Mouse (Mus musculus) limb, embryonic 13.5 days (tissue): ENCODE results near the gene Def6. TPM values are rescaled to one million over a fixed set of nuclear protein-coding genes. Genes with fewer than 3 reads are reported as not detected.
"Not testable (repeated sequence)": the region's sequence is repeated elsewhere in the genome, so short reads cannot be mapped to it uniquely, and the experiment has no call there.

Experiments used
- ATAC-seq: fragments of 200-750 bp; cut with Nextera tagmentation; 2 replicates; pipeline ENCODE4 v1.8.0; 2017; ENCODE audit warnings: low read depth, moderate number of reproducible peaks, moderate TSS enrichment; ENCODE audit not compliant: low FRiP score
- H3K27ac ChIP-seq: fragments of 300-500 bp; sonication (generic); 2 replicates; pipeline ENCODE4 v1.5.1; 2015; ENCODE audit warnings: inconsistent platforms, mild to moderate bottlenecking, moderate library complexity
- H3K27me3 ChIP-seq: fragments of 300-500 bp; sonication (generic); 2 replicates; pipeline ENCODE4 v1.6.1; 2015; ENCODE audit warnings: mild to moderate bottlenecking, inconsistent platforms
- H3K36me3 ChIP-seq: fragments of 300-500 bp; sonication (generic); 2 replicates; pipeline ENCODE4 v1.6.1; 2015; ENCODE audit warnings: inconsistent platforms, mild to moderate bottlenecking, moderate library complexity
- H3K4me1 ChIP-seq: fragments of 300-500 bp; sonication (generic); 2 replicates; pipeline ENCODE4 v1.6.1; 2015; ENCODE audit warnings: inconsistent platforms
- H3K4me2 ChIP-seq: fragments of 300-500 bp; sonication (generic); replicated peaks from 2 replicates; pipeline ENCODE4 v1.6.1; 2015; ENCODE audit warnings: inconsistent platforms, mild to moderate bottlenecking, moderate library complexity
- H3K4me3 ChIP-seq: fragments of 300-500 bp; sonication (generic); 2 replicates; pipeline ENCODE4 v1.5.1; 2015; ENCODE audit warnings: moderate library complexity, mild to moderate bottlenecking, inconsistent platforms
- H3K9ac ChIP-seq: fragments of 300-500 bp; sonication (generic); 2 replicates; pipeline ENCODE4 v1.6.1; 2015; ENCODE audit warnings: mild to moderate bottlenecking, inconsistent platforms
- H3K9me3 ChIP-seq: fragments of 300-500 bp; sonication (generic); 2 replicates; pipeline ENCODE4 v1.6.1; 2016; ENCODE audit warnings: inconsistent platforms
- WGBS: fragments of 180-500 bp; shearing (Covaris S2); methylation state at CpG from one replicate; pipeline ENCODE4 v1.1.7; 2015; 5-methylcytosine and 5-hydroxymethylcytosine counted together
- polyA plus RNA-seq: library from polyadenylated mRNA; unstranded; fragments of >200 nt; fragmentation: Nextera tagmentation; extraction: Ambion mirVana; gene quantifications from 2 replicates; pipeline ENCODE4 v1.2.1, GENCODE M21; 2015

Gene Def6
- polyA plus RNA-seq, 1 experiment from 2014 or later, result 10.8 TPM

- Histone ChIP-seq H3K27me3 (no peaks in the 10 kb centered on the region), H3K4me1 (peaks cover 26% of the 10 kb centered on the region), H3K9ac (no peak overlapping the region), H3K4me3 (no peak overlapping the region), H3K4me2 (no peak overlapping the region), H3K27ac (peak overlapping the region; percentile 15; the same call in 1 of the 2 replicates), H3K36me3 (no peaks in the 10 kb centered on the region), H3K9me3 (no peaks in the 10 kb centered on the region)
- no peak for ATAC-seq
- WGBS, result 65% methylated on average over 6 of the region's 6 CpGs
Observed at GRCm38 (mm10) chr17:28211921-28212341, 4.4 kb downstream of the Def6 start.

GRCm38 (mm10) chr17:28212391-28212790 is 4.8 kb downstream of the Def6 start:
- no peak for ATAC-seq
- H3K4me1 ChIP-seq, result peaks cover 24% of the 10 kb centered on the region
- no peak overlapping the region for H3K4me3 ChIP-seq
- WGBS, result 60% methylated on average over 9 of the region's 9 CpGs
- no peak overlapping the region for H3K4me2 ChIP-seq
- H3K9me3 ChIP-seq, result no peaks in the 10 kb centered on the region
- H3K27me3 ChIP-seq, result no peaks in the 10 kb centered on the region
- peak overlapping the region; percentile 15; the same call in 1 of the 2 replicates for H3K27ac ChIP-seq
- no peak overlapping the region for H3K9ac ChIP-seq
- no peaks in the 10 kb centered on the region for H3K36me3 ChIP-seq

GRCm38 (mm10) chr17:28213236-28213635 is 5.7 kb downstream of the Def6 start:
- Histone ChIP-seq H3K9ac (no peak overlapping the region), H3K27me3 (no peaks in the 10 kb centered on the region), H3K36me3 (no peaks in the 10 kb centered on the region), H3K27ac (no peak overlapping the region), H3K9me3 (no peaks in the 10 kb centered on the region), H3K4me2 (no peak overlapping the region), H3K4me3 (no peak overlapping the region), H3K4me1 (peaks cover 26% of the 10 kb centered on the region)
- ATAC-seq, result no peak
- WGBS, result 33% methylated on average over 4 of the region's 4 CpGs

- Histone ChIP-seq H3K4me2 (no peak overlapping the region), H3K4me3 (no peak overlapping the region), H3K9ac (no peak overlapping the region), H3K4me1 (peaks cover 15% of the 10 kb centered on the region), H3K9me3 (no peaks in the 10 kb centered on the region), H3K27ac (no peak overlapping the region), H3K27me3 (no peaks in the 10 kb centered on the region), H3K36me3 (peaks cover 7% of the 10 kb centered on the region; the same call in 1 of the 2 replicates)
- WGBS, result 85% methylated on average over 9 of the region's 9 CpGs
- no peak for ATAC-seq
Observed at GRCm38 (mm10) chr17:28216791-28217190, 9.2 kb downstream of the Def6 start.

GRCm38 (mm10) chr17:28217721-28218649 is 10.4 kb downstream of the Def6 start:
- Histone ChIP-seq H3K4me2 (peak overlapping the region; percentile 47), H3K4me3 (no peak overlapping the region), H3K4me1 (peaks cover 19% of the 10 kb centered on the region), H3K27ac (peak overlapping the region; percentile 76), H3K36me3 (peaks cover 7% of the 10 kb centered on the region; the same call in 1 of the 2 replicates), H3K27me3 (no peaks in the 10 kb centered on the region), H3K9ac (0 out of 2 replicates have a peak overlapping the region, but pooled peaks have one; percentile 36), H3K9me3 (no peaks in the 10 kb centered on the region)
- no peak; the same call in 1 of the 2 replicates for ATAC-seq
- 12% methylated on average over 23 of the region's 23 CpGs for WGBS

- peaks cover 32% of the 10 kb centered on the region for H3K4me1 ChIP-seq
- H3K27ac ChIP-seq, H3K9me3 ChIP-seq, H3K4me3 ChIP-seq, H3K4me2 ChIP-seq, H3K9ac ChIP-seq, ATAC-seq, H3K27me3 ChIP-seq, H3K36me3 ChIP-seq: not testable (repeated sequence)
- WGBS, result 94% methylated on average over 10 of the region's 10 CpGs
Observed at GRCm38 (mm10) chr17:28222463-28222862, 14.9 kb downstream of the Def6 start.

GRCm38 (mm10) chr17:28223561-28224391 is 16.2 kb downstream of the Def6 start:
- ATAC-seq, result peak; percentile 88
- no peaks in the 10 kb centered on the region for H3K9me3 ChIP-seq
- peak overlapping the region; percentile 83 for H3K27ac ChIP-seq
- H3K4me3 ChIP-seq, result peak overlapping the region; percentile 58
- H3K36me3 ChIP-seq, result peaks cover 18% of the 10 kb centered on the region
- WGBS, result under 1% methylated on average over 46 of the region's 46 CpGs
- no peaks in the 10 kb centered on the region for H3K27me3 ChIP-seq
- H3K4me2 ChIP-seq, result peak overlapping the region; percentile 96
- peak overlapping the region; percentile 86 for H3K9ac ChIP-seq
- peaks cover 21% of the 10 kb centered on the region for H3K4me1 ChIP-seq

- no peaks in the 10 kb centered on the region for H3K27me3 ChIP-seq
- no peak overlapping the region for H3K27ac ChIP-seq
- peaks cover 23% of the 10 kb centered on the region for H3K36me3 ChIP-seq
- WGBS, result 82% methylated on average over 10 of the region's 10 CpGs
- H3K9ac ChIP-seq, result no peak overlapping the region
- H3K4me1 ChIP-seq, result peaks cover 21% of the 10 kb centered on the region
- no peak overlapping the region for H3K4me3 ChIP-seq
- no peak overlapping the region for H3K4me2 ChIP-seq
- H3K9me3 ChIP-seq, result no peaks in the 10 kb centered on the region
- no peak for ATAC-seq
Observed at GRCm38 (mm10) chr17:28224615-28225014, 17.0 kb downstream of the Def6 start.

GRCm38 (mm10) chr17:28226014-28226413 is 18.4 kb downstream of the Def6 start:
- Histone ChIP-seq H3K4me1 (peaks cover 21% of the 10 kb centered on the region), H3K27ac (peak overlapping the region; percentile 15; the same call in 1 of the 2 replicates), H3K27me3 (no peaks in the 10 kb centered on the region), H3K4me3 (peak overlapping the region; percentile 37), H3K36me3 (peaks cover 17% of the 10 kb centered on the region), H3K9me3 (no peaks in the 10 kb centered on the region), H3K4me2 (peak overlapping the region; percentile 70), H3K9ac (peak overlapping the region; percentile 65)
- peak; percentile 21; the same call in 1 of the 2 replicates for ATAC-seq
- under 1% methylated on average over 21 of the region's 21 CpGs for WGBS

- no peak overlapping the region for H3K4me3 ChIP-seq
- no peak overlapping the region for H3K27ac ChIP-seq
- H3K36me3 ChIP-seq, result peaks cover 16% of the 10 kb centered on the region
- ATAC-seq, result no peak
- H3K27me3 ChIP-seq, result no peaks in the 10 kb centered on the region
- no peaks in the 10 kb centered on the region for H3K9me3 ChIP-seq
- no peak overlapping the region for H3K4me2 ChIP-seq
- WGBS, result 76% methylated on average over 6 of the region's 6 CpGs
- no peak overlapping the region; the same call in 1 of the 2 replicates for H3K9ac ChIP-seq
- peaks cover 30% of the 10 kb centered on the region for H3K4me1 ChIP-seq
Observed at GRCm38 (mm10) chr17:28230486-28230885, 22.9 kb downstream of the Def6 start.

GRCm38 (mm10) chr17:28231026-28231736 is 23.6 kb downstream of the Def6 start:
- Histone ChIP-seq H3K4me1 (peaks cover 32% of the 10 kb centered on the region), H3K27ac (no peak overlapping the region), H3K36me3 (peaks cover 16% of the 10 kb centered on the region), H3K9me3 (no peaks in the 10 kb centered on the region), H3K4me3 (no peak overlapping the region), H3K4me2 (no peak overlapping the region), H3K9ac (no peak overlapping the region), H3K27me3 (no peaks in the 10 kb centered on the region)
- 81% methylated on average over 18 of the region's 18 CpGs for WGBS
- ATAC-seq, result no peak
